Mouse (Mus musculus) heart, postnatal 0 days (tissue): ENCODE measurements around the gene Aldh1l1. TPM values are rescaled to one million over a fixed set of nuclear protein-coding genes. Genes with fewer than 3 reads are reported as not detected.

Source experiments
- ATAC-seq: fragments of 200-750 bp; cut with Nextera tagmentation; 2 replicates; pipeline ENCODE4 v1.8.0; 2017; ENCODE audit warnings: low read depth, moderate number of reproducible peaks, moderate library complexity; ENCODE audit not compliant: insufficient read depth
- DNase-seq: peaks from one replicate; pipeline ENCODE4 v3.0.0-alpha.2; 2016; ENCODE audit warnings: low spot score
- H3K27ac ChIP-seq: fragments of 300-500 bp; sonication (generic); 2 replicates; pipeline ENCODE4 v1.5.1; 2014; ENCODE audit warnings: low read depth, mild to moderate bottlenecking
- H3K27me3 ChIP-seq: fragments of 300-500 bp; sonication (generic); 2 replicates; pipeline ENCODE4 v1.6.1; 2014; ENCODE audit warnings: low read length, mixed read lengths; ENCODE audit not compliant: control insufficient read depth, insufficient read depth
- H3K36me3 ChIP-seq: fragments of 300-500 bp; sonication (generic); replicated peaks from 2 replicates; pipeline ENCODE4 v1.6.1; 2014; ENCODE audit warnings: low read length, mixed read lengths; ENCODE audit not compliant: control insufficient read depth, insufficient read depth
- H3K4me1 ChIP-seq: fragments of 300-500 bp; sonication (generic); 2 replicates; pipeline ENCODE4 v1.6.1; 2014; ENCODE audit warnings: antibody characterized with exemption; ENCODE audit not compliant: control insufficient read depth, insufficient read depth
- H3K4me2 ChIP-seq: fragments of 300-500 bp; sonication (generic); 2 replicates; pipeline ENCODE4 v1.6.1; 2014; ENCODE audit warnings: low read depth, mild to moderate bottlenecking, low read length, moderate library complexity
- H3K4me3 ChIP-seq: fragments of 300-500 bp; sonication (generic); 2 replicates; pipeline ENCODE4 v1.5.1; 2014; ENCODE audit warnings: low read depth, low read length
- H3K9ac ChIP-seq: fragments of 300-500 bp; sonication (generic); replicated peaks from 2 replicates; pipeline ENCODE4 v1.6.1; 2014; ENCODE audit warnings: low read depth, low read length, mixed read lengths
- H3K9me3 ChIP-seq: fragments of 300-500 bp; sonication (generic); replicated peaks from 2 replicates; pipeline ENCODE4 v1.6.1; 2016; ENCODE audit warnings: low read length; ENCODE audit not compliant: control insufficient read depth
- CTCF ChIP-seq: IDR thresholded peaks from 2 replicates; pipeline ENCODE4 v1.5.1; 2016; ENCODE audit warnings: antibody characterized with exemption, control low read depth, low read depth
- EP300 ChIP-seq: IDR thresholded peaks from 2 replicates; pipeline ENCODE4 v1.6.1; 2016; ENCODE audit warnings: antibody characterized with exemption, low read depth
- WGBS: fragments of 180-500 bp; shearing (Covaris S2); extraction: QIAGEN DNeasy Blood & Tissue Kit; methylation state at CpG from one replicate; pipeline ENCODE4 v1.1.7; 2014; 5-methylcytosine and 5-hydroxymethylcytosine counted together
- polyA plus RNA-seq: library from polyadenylated mRNA; unstranded; fragments of >200 nt; fragmentation: Nextera tagmentation; extraction: Ambion mirVana; gene quantifications from 2 replicates; pipeline ENCODE4 v1.2.1, GENCODE M21; 2015
- total RNA-seq: library from RNA; depleted of rRNA; stranded (reverse); fragments of >200 nt; gene quantifications from 2 replicates; pipeline ENCODE4 v1.2.3, GENCODE M21; 2014; ENCODE audit warnings: low replicate concordance

Aldh1l1 gene
- total and polyA plus RNA-seq, 2 experiments from 2014 or later, result 2.8 to 7.7 TPM

- 2% methylated on average over 47 of the region's 49 CpGs for WGBS
- no peaks in the 10 kb centered on the region for H3K36me3 ChIP-seq
Measured at GRCm38 (mm10) chr6:90604533-90605297, 118.5 kb downstream of the Aldh1l1 start, which contains the start of gene Slc41a3. TSS of gene Slc41a3 (plus strand) at chr6:90604725.

GRCm38 (mm10) chr6:90605298-90605665, 119.1 kb downstream of the Aldh1l1 start:
- Histone ChIP-seq H3K27ac (peak overlapping the region; percentile 63; the same call in 1 of the 2 replicates), H3K4me2 (peak overlapping the region; percentile 84), H3K9me3 (no peaks in the 10 kb centered on the region), H3K9ac (peak overlapping the region; percentile 61; the same call in 1 of the 2 replicates), H3K27me3 (no peaks in the 10 kb centered on the region), H3K4me1 (peaks cover 31% of the 10 kb centered on the region), H3K36me3 (no peaks in the 10 kb centered on the region), H3K4me3 (peak overlapping the region; percentile 64)
- TF ChIP-seq CTCF (no peak), EP300 (no peak)
- DNase-seq (no peak), ATAC-seq (no peak)
- WGBS, result 10% methylated on average over 5 of the region's 5 CpGs

More at GRCm38 (mm10) chr6:90604533-90605297, 118.5 kb downstream of the Aldh1l1 start, which contains the start of gene Slc41a3:
- Histone ChIP-seq H3K4me1 (peaks cover 26% of the 10 kb centered on the region), H3K4me3 (peak within 1 kb of the TSS; percentile 64), H3K27me3 (no peaks in the 10 kb centered on the region), H3K9me3 (no peaks in the 10 kb centered on the region), H3K4me2 (peak within 1 kb of the TSS; percentile 84), H3K27ac (peak within 1 kb of the TSS; percentile 63), H3K9ac (peak within 1 kb of the TSS; percentile 61)
- ATAC-seq (peak; percentile 92), DNase-seq (peak; percentile 90)
- TF ChIP-seq EP300, result no peak
- no peak for TF ChIP-seq CTCF

GRCm38 (mm10) chr6:90606538-90606937, 120.3 kb downstream of the Aldh1l1 start:
- Histone ChIP-seq H3K27me3 (no peaks in the 10 kb centered on the region), H3K36me3 (no peaks in the 10 kb centered on the region), H3K9me3 (no peaks in the 10 kb centered on the region), H3K4me2 (no peak overlapping the region), H3K4me3 (no peak overlapping the region), H3K9ac (no peak overlapping the region), H3K27ac (no peak overlapping the region), H3K4me1 (peaks cover 20% of the 10 kb centered on the region)
- WGBS, result 21% methylated on average over 7 of the region's 7 CpGs
- peak; percentile 63 for DNase-seq
- ATAC-seq, result no peak
- TF ChIP-seq EP300 (no peak), CTCF (peak; percentile 84)

GRCm38 (mm10) chr6:90607196-90607595, 121.0 kb downstream of the Aldh1l1 start:
- Histone ChIP-seq H3K27ac (no peak overlapping the region), H3K9me3 (no peaks in the 10 kb centered on the region), H3K4me3 (no peak overlapping the region), H3K4me2 (no peak overlapping the region), H3K36me3 (no peaks in the 10 kb centered on the region), H3K9ac (no peak overlapping the region), H3K27me3 (no peaks in the 10 kb centered on the region), H3K4me1 (peaks cover 14% of the 10 kb centered on the region)
- TF ChIP-seq EP300 (no peak), CTCF (peak; percentile 88)
- ATAC-seq, result no peak
- peak; percentile 82 for DNase-seq
- WGBS, result 11% methylated on average over 5 of the region's 5 CpGs

GRCm38 (mm10) chr6:90608186-90608585, 122.0 kb downstream of the Aldh1l1 start:
- ATAC-seq (peak; percentile 28; the same call in 1 of the 2 replicates), DNase-seq (peak; percentile 55)
- H3K9me3 ChIP-seq, result no peaks in the 10 kb centered on the region
- no peaks in the 10 kb centered on the region for H3K36me3 ChIP-seq
- no peak overlapping the region for H3K4me3 ChIP-seq
- no peak for TF ChIP-seq EP300
- peak; percentile 73 for TF ChIP-seq CTCF
- H3K27ac ChIP-seq, result no peak overlapping the region
- H3K9ac ChIP-seq, result no peak overlapping the region
- H3K4me2 ChIP-seq, result no peak overlapping the region
- peaks cover 14% of the 10 kb centered on the region for H3K4me1 ChIP-seq
- WGBS, result 53% methylated on average over 6 of the region's 6 CpGs
- no peaks in the 10 kb centered on the region for H3K27me3 ChIP-seq

- no peak for DNase-seq
- Histone ChIP-seq H3K36me3 (no peaks in the 10 kb centered on the region), H3K4me2 (no peak overlapping the region), H3K9ac (no peak overlapping the region), H3K4me3 (no peak overlapping the region), H3K9me3 (no peaks in the 10 kb centered on the region), H3K27me3 (no peaks in the 10 kb centered on the region), H3K27ac (no peak overlapping the region), H3K4me1 (peaks cover 17% of the 10 kb centered on the region)
- no peak for ATAC-seq
- 78% methylated on average over 5 of the region's 5 CpGs for WGBS
- TF ChIP-seq CTCF (no peak), EP300 (no peak)
Measured at GRCm38 (mm10) chr6:90610248-90610647, 124.0 kb downstream of the Aldh1l1 start.
